Mouse (Mus musculus) fibroblast of lung, adult 2 months (primary cell): Measurements from ENCODE around the gene Helq.

Source experiments
- DNase-seq: peaks from one replicate; pipeline ENCODE4 v3.0.0-alpha.2; 2011; ENCODE audit warnings: low read depth

The Helq gene

DNA sequence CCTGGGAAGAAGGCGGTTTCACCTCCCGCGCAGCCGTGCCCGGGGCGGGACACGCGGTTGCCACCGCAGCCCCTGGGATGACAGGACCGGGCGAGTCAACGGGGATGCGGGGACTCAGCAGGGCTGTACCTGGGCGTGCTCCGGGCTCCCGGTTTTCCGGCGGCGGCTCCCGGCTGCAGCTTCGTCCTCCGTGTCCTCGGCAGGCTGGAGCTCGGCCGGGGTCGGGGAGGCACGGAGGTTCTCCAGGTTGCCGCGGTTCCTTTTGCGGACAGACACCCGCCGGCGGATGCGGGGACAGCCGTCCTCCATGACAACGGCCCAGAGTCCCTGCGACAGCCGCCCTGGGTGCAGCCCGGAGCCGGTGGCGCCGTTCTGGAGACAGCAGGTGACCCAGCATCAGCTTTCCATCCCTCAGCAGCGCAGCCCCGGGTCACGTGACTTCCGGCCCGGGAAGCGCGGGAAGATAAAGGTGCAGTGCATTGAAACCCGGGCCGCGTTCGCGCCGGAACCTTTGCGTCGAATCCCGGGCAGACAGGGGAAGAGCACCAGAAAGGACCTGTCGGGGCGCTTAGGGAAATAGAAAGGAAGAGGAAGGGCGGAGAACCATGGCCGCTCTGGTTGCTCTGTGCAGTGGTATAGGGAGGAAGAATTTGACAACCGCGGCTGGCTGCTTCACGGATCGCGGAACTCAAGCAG lies at the start of gene Helq, which contains the start of gene Mrps18c:
TSS of gene Helq (minus strand) at position 434 of the 696 bp plus-strand sequence.
TSS of gene Mrps18c (plus strand) at position 463 of the 696 bp plus-strand sequence.
- peak; percentile 76 for DNase-seq

DNA sequence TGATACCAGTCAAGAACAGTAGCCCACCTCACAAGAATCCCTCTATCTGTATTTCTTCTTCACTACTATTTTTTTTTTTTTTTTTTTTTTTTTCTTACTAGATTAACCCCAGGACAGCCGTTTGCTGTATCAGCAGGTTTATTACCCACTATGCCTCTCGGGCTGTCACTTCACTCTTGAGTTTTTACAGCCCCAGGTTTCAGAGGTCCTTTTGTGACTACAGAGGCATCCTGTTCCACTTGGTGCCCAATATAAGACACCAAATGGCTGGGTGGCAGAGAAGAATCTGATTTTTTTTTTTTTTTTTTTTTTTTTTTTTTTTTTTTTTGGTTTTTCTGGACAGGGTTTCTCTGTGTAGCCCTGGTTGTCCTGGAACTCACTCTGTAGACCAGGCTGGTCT lies 48.7 kb upstream of the Helq start:
- DNase-seq: no peak

DNA sequence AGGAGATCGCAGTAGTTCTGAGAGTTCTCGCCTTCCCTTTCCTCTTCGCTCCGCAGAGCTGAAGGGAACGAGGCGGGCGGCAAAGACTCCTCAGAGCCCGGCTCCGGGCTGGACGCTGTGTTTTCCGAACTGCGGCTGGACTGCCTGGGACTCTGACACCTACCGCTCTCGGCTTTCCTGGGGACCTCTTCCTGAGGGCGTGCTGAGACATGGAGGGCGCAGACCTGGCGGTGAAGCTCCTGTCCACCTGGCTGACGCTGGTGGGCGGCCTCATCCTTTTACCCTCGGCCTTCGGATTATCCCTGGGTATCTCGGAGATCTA lies 48.2 kb upstream of the Helq start:
- no peak for DNase-seq

DNA sequence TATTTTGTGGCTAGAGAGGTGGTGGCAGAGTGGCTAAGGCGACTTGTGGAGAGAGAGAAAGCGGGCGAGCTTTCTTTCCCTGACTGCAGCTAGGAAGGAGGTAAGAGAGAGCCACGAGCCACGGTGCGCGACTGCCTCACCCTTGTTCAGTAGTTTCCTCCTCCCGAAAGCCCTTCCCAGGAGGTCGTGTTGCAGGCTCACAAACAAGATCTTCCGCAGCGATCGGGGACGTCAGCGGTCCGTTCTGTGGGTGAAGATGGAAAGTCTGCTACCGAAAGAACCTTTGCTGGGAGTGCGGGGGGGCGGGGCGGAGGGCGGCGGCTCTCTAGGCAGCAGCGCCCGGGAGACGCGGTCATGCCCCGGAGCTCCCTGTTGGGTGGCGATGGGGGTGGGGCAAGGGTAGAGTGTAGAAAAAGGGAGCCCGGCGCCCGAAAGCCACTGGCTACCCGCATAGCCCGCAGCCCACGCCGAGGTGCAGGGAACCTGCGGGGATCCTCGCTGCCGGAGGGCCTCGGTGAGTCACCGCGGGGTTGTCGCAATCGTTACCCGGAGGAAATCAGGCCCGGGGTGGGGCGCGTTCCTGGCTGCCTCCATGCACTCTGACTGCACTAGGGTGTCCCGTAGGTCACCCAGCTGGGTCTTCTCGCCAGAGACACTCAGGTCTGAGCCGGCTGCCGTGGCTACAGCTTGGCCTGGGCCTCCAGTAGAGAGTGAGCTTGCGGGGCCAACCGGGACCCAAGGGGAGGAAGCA lies 47.6 kb upstream of the Helq start:
- no peak for DNase-seq

DNA sequence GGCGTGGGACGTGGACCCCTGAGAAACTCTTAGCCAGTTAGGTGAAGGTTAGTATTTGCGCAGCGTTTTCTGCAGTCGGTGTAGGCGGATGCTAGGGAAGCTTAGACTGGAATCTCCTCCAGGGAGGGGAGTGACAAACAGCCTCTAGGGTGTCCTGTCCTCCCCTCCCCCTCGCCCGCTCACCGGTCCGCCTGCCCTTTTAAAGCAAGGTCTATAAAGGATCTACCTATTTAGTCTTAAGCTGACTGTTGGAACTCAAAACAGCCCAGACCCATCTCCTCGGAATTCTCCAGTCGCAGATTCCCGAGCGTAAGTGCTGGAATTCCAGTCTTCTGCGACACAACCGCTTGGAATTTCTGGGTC lies 47.1 kb upstream of the Helq start, which contains the start of gene Gpat3:
TSS of gene Gpat3 (plus strand) at position 229 of the 363 bp plus-strand sequence.
- no peak for DNase-seq

DNA sequence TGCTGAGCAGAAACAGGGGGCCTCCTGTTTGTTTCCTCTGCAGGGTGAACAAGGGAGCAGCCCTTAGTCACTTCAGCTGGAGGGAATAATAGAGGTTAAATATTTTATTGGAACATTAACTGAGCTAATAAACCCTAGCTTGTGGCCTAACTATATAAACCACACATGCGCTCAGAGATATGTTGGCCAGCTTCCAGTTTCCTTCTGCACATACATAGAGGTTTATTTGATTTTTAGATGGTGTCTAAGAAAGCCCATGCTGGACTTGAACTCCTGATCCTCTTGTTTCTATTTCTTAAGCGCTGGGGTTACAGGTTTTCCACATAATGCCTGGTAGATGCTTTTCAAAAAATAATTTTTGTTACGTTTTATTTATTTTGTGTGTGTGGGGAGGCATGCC lies 46.1 kb upstream of the Helq start:
- DNase-seq: no peak

DNA sequence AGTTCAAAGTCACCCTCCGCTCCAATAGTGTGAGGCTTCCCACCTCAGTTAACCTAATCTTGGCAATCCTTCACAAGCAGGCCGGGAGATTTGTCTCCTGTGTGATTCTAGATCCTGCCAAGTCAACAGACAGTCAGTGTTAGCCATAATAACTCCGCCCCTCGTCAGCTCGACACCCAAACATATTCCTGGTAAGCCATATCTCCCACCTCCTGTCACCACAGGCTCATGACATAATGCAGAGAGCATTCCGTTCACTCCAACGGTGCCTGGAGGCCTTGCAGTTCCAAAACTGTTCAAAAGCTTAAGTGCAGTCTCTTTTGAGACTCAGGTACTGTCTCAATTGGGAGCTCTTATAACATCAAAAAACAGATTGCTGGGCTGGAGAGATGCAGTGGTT lies 39.5 kb upstream of the Helq start:
- no peak for DNase-seq

DNA sequence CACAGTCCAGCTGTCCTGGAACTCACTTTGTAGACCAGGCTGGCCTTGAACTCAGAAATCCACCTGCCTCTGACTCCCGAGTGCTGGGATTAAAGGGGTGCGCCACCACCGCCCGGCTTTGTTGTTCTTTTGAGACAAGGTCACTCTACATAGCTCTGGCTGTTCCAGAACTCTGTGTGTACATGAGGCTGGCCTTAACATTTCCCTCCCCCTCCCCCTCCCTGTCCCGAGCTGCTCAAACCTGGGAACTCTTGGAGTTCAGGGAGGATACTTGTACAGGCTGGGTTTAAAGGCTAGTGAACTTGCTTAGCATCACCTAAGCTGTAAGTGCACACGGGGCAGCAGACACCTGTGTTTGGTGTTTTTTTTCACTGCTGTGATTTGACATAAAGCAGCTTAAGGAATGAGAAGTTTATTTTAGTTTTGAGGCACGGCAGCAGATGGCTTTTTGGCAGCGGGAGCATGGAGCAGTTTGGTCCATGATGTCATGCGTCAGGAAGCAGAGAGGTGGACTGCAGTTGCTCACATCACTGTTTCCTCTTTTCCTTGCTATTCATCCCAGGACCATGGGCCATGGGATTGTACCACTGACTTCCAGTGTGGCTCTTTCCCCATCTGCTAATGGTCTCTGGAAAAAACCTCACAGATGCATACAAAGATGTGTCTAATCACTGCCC lies 37.6 kb upstream of the Helq start:
- no peak for DNase-seq

DNA sequence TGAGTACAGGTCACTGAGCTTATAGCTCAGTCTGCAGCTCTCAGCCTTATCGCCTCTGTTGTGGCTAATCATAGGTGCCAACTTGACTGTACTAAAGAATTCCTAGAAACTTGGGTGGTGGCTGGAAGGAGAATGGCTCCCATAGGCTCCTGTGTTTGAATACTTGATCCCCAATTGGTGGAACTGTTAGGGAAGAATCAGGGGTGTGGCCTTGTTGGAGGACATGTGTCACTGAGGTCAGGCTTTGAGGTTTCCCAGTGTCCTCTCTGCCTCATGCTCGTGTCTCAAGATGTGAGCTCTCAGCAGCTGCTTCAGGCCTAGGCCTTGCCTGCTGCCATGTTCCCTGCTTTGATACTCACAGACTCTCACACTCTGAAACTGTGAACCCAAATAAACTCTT lies 35.4 kb upstream of the Helq start:
- no peak for DNase-seq

DNA sequence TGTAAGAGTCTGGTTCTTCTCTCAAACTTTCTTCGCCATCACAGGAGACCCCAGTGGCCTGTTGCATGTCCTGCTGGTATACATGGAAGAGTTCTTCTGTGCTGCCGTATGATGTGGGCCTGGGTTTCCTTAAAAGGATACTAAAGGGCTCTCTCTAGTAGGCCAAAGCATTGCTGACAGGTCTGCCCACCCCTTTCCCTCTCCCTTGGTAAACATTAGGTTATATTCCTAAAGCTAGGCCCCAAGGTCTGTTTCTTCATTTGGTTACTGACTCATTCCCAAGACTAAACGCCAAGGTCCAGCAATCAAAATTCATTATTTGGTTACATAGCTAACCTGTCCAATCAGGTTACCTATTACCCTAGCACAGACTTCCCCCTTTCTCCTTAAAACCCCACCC lies 34.3 kb upstream of the Helq start:
- no peak for DNase-seq

DNA sequence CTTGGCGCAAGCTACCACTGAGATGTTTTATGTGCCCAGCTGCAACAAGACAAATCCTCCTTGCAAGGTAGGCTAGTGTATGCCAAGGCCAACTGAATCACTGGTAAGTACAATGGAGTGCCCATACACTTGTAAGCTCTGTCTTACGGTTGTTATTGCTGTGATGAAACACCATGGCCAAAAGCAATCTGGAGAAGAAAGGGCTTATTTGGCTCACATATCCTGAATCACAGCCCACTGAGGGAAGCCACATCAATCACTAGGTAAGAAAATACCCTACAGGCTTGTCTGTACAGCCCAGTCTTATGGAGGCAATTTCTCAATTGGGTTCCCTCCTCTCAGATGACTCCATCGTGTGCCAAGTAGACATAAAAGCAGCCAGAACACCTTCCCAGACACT lies 30.3 kb upstream of the Helq start:
- no peak for DNase-seq

DNA sequence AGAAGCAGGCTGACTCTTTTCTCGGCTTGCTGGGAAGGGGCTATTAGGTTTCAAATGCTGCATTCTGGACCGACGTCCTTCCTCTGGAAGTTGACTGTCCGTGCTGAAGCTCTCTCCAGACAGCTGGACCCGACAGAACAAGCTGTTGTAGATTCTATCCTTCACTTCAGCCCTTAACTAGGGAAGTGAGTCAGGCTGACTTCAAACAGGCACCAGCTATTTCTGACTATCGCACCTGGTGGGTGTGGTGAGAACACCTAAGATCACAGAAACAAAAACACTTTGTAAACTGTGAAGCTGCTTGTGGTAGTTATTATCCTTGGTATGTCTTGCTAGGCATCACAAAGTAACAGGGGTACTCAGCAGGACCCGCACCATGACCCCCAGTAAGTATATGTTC lies 28.1 kb upstream of the Helq start:
- DNase-seq: no peak

DNA sequence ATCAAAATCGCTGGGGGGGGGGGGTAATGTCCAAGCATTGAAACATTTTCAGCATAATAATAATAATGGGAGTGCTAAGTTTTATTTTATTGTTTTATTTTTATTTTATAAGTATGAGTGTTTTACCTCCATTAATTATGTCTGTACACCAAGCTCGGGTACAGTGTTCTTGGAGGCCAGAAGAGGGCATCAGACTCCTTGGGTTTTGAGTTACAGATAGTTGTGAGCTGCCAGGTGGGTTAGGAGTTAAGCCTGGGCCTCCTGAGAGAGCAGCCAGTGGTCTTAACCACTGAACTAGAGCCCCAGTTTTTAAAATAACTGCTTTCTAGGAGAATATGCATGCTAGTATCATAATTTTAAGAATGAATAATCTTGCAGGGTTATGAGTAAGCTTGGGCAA lies 27.6 kb upstream of the Helq start:
- DNase-seq: no peak

DNA sequence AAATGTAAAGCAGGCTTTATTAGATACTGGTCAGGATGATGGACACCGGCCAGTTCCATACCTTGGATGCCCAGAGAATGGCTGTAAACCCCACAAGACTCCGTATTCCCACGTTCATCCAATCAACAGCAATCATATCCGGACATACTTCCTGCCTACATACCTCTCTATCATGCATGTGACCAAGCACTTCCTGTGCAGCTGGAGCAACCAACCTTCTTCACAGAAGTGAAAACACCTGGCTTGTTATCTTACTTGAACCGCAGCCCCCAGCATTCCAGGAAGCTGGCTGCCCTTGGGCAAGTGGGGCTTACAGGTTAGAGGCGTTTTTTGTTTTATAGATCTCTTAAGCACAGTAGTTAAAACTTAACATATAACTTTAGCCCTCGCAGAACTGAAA lies 24.4 kb upstream of the Helq start:
- DNase-seq: no peak

DNA sequence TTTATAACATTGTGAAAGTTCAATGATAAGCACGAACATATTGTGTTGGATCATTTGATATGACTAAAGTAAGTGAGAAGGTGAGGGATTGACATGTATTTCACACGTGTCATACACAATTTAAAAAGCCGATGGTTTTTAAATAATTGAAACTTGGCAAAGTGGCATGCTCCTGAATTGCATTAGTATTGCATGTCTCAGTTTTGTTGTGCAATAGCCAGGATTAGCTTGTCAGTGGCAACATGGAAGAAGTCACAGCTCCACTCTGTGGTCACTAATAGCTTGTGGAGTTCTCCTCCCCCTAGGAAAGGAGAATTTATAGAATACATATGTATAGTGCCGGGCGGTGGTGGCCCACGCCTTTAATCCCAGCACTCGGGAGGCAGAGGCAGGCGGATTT lies 23.0 kb upstream of the Helq start:
- no peak for DNase-seq

DNA sequence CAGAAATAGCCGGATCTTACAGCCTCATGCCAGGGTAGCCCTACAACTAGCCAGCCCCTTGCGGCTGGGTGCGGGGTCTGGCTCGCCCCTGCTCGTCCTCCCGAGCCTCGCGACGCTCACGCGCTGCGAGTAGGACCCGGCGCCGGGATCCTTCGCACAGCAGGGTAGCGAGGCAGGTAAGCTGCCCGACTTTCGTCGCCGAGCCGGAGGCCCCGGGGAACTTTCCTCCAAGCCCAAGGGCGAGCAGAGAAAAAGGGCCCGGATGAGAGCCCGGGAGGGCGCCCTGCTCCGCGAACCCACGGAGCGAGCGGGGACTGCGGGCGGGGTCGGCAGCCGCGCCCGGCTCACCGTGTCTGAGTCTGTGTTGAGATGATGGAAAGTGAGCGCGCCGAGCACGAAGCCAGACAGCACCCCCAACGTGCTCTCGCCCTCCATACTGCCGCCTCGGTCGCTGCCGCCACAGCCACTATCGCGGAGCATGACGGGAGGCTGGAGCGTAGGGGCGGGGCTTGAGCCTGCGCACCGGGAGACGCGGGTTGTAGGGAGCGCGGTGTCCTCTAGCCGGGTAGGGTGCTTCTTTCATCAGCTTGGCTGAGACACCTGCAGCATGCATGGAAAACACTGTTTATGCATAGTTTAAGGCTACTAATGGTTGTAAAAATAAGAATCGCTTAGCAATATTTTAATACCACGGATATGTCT lies 22.2 kb upstream of the Helq start, which contains the start of gene Abraxas1:
TSS of gene Abraxas1 (minus strand) at position 483 of the 702 bp plus-strand sequence.
- DNase-seq: peak; percentile 36

DNA sequence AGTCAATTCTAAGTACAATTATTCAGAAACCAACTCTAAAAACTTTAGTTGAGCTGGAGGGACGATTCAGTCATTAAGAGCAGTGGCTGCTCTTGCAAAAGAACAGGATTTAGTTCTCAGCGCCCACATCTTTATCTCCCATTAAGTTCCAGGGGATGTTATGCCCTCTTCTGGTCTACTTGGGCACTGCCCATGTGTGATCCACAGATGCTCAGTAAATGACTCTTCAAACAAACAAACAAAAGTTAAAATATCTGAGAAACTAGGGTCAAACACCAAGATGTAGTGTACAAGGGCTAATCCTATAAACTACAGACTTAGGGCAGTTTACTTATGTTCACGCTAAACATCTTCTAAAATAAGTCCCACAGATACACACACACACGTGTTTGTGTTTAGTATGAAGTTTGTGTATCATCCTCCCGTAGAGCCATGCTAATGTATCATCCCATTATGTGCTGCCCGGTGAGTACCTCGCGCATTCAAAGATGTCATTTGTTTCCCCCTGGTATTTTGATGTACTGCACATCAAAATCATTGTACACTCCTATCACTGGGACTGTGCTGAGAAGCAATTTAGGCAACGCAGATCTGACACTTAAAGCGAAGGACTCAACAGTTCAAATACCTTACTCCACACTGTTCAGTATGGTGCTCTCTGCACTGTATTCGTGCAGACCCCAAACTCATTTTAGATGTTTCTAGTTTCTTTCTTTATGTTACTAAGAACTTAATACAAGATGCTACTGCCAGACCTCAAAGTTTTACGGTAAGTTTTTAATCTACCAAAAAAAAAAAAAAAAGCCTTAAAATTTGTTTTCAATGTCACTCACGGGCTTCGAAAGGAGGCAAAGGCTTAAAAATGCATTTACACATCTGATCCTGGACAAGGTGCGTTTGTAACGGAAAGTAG lies 21.4 kb upstream of the Helq start:
- DNase-seq: no peak

DNA sequence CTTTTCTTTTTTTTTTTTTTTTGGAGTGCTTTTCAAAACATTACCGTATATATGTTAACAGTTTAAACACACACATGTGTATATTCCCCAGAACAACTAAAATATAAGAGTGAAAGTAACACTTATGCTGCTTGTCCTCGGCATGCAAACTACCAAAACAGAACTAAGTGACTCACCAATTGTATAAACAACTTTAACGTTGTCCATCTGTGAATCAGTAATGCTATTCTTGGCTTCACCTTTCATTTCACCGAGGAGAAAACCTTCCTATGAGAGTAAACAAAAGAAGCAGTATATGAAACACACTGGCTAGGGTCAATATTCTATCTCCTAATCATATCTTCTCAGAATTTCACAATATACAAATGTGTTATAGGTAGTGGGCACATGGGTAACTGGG lies 19.9 kb upstream of the Helq start:
- DNase-seq: no peak

DNA sequence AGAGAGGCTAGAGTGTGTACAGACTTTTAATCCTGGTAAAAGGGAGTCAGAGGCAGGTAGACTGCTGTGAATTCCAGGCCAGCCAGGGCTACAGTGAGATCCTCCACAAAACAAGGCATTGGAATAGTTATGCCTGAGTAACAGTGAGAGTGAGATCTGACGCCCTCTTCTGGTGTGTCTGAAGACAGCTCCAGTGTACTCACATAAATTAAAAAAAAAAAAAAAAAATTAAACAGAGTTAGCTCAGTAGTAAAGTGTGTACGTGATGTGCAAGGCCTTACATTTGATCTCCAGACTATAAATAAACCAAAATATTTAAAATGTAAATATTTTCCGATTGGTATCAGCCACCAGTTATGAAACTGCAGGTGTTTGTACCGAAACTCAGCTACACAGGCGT lies 4.3 kb downstream of the Helq start:
- DNase-seq: no peak

DNA sequence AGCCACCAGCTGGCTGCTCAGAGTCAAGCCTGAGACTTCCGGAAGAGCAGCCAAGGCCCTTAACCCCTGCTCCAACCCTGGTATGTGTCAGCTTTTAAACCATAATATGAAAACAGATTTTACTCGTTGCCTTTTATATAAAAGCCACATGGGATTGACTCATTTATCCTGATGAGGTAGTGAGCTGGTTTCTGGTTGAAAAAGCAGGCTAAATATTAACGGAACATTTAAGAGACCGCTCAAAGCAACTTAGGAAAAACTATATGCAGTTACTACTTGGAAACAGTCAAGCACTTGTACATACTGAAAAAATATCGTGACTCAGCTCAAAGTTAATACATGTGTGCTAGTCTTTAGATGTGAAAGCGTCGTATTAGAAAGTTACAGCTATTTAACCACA lies 6.1 kb downstream of the Helq start:
- no peak for DNase-seq

DNA sequence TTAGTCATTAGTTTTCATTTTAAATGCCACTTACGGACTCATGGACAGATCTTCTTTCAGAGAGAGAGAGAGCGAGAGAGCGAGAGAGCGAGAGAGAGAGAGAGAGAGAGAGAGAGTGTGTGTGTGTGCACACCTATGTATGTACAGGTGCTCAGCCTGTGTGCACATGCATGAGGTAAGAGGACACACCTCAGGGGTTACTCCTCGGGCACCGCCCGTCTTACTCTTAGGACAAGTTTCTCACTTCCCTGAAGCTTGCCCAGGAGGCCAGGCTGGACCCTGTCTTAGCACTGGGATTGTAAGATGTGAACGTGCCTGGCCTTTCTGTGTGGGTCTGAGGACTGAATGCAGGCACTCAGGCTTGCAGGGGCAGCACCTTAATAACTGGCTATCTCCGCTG lies 10.9 kb downstream of the Helq start:
- DNase-seq: no peak

DNA sequence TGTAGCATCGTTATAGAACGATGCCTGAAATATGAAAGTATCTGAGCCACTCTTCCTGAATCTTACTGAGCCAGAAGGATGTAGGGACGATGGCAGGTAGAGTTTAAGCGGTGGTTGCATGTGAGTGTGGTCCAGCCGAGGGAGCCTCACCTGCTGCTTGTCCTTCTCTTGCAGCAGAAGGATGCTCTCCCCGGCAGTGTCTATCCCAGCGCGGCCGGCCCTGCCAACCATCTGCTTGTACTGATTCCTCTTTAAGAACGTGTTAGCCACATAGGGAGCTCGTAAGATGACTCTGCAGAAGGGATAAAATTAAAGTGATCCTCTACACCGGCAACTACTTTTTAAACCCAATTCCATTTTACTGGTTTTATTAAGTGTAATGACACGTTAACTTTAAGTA lies 19.4 kb downstream of the Helq start:
- DNase-seq: no peak
